Mouse (Mus musculus) liver, adult 2 months (tissue): Measurements from ENCODE around the gene Shank2. TPM values are rescaled to one million over a fixed set of nuclear protein-coding genes. Genes with fewer than 3 reads are reported as not detected.

Source experiments
- DNase-seq: peaks from one replicate; pipeline ENCODE4 v3.0.0-alpha.2; 2011; ENCODE audit warnings: low read depth, low spot score; ENCODE audit errors: extremely low read depth
- H3K27ac ChIP-seq: fragments of 200-500 bp; replicated peaks from 2 replicates; pipeline ENCODE4 v1.5.1; 2012; ENCODE audit warnings: low read depth, mild to moderate bottlenecking, control low read depth, inconsistent platforms, low read length; ENCODE audit not compliant: insufficient read depth
- H3K27me3 ChIP-seq: fragments of 200-500 bp; 2 replicates; pipeline ENCODE4 v1.6.1; 2012; ENCODE audit warnings: mild to moderate bottlenecking, moderate library complexity, low read length, inconsistent platforms; ENCODE audit not compliant: control insufficient read depth, insufficient read depth
- H3K36me3 ChIP-seq: fragments of 200-500 bp; 2 replicates; pipeline ENCODE4 v1.6.1; 2012; ENCODE audit warnings: low read length, inconsistent platforms; ENCODE audit not compliant: control insufficient read depth, insufficient read depth
- H3K4me1 ChIP-seq: fragments of 200-500 bp; 2 replicates; pipeline ENCODE4 v1.6.1; 2011; ENCODE audit warnings: low read length; ENCODE audit not compliant: control insufficient read depth, insufficient read depth
- H3K4me3 ChIP-seq: fragments of 200-500 bp; 2 replicates; pipeline ENCODE4 v1.5.1; 2011; ENCODE audit warnings: low read depth, mild to moderate bottlenecking, control low read depth, low read length, moderate library complexity; ENCODE audit not compliant: insufficient read depth
- H3K79me2 ChIP-seq: fragments of 200-500 bp; 2 replicates; pipeline ENCODE4 v1.6.1; 2012; ENCODE audit warnings: inconsistent platforms, mild to moderate bottlenecking, low read length, moderate library complexity; ENCODE audit not compliant: control insufficient read depth, insufficient read depth
- H3K9ac ChIP-seq: fragments of 200-500 bp; 2 replicates; pipeline ENCODE4 v1.6.1; 2012; ENCODE audit warnings: low read depth, mild to moderate bottlenecking, control low read depth, inconsistent platforms, low read length
- CTCF ChIP-seq: fragments of 200-500 bp; IDR thresholded peaks from 2 replicates; pipeline ENCODE4 v1.5.1; 2011; ENCODE audit warnings: low read depth, low read length, control low read depth
- POLR2A ChIP-seq: fragments of 200-500 bp; IDR thresholded peaks from 2 replicates; pipeline ENCODE4 v1.6.1; 2011; ENCODE audit warnings: low read length, control low read depth; ENCODE audit not compliant: insufficient read depth; ENCODE audit errors: extremely low read depth
- WGBS: fragments of 180-500 bp; shearing (Covaris S2); methylation state at CpG from one replicate; pipeline ENCODE4 v1.1.7; 2018; 5-methylcytosine and 5-hydroxymethylcytosine counted together
- polyA plus RNA-seq: library from polyadenylated mRNA; depleted of rRNA; stranded (reverse); fragments of >200 nt; gene quantifications from 2 replicates; pipeline ENCODE4 v1.2.3, GENCODE M21; 2012
- total RNA-seq: library from RNA; depleted of rRNA; stranded (reverse); fragments of >200 nt; gene quantifications from 2 replicates; pipeline ENCODE4 v1.2.3, GENCODE M21; 2014

The Shank2 gene
- total and polyA plus RNA-seq, 2 experiments, result 4.1 to 6.6 TPM

DNA sequence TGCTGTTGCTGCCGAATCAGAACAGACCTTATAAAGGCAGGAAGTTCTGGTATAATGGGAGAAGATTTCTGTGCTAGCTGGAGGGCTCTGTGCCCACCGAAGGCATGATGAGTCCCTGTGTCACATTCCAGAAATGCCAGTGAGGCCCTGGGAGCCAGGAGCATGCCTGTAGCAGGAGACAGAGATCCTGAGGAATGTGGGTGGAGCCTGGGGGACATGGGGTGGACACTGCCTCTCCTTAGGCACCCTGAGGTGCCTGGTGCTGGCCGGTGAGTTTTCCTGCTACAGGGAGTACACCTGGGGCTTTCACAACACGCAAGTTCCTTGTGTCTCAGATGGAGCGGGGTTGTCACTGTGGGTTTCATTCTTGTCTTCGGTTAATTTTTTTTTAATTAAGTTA, 53.5 kb downstream of the Shank2 start:
- no peak for TF ChIP-seq CTCF
- no peak for TF ChIP-seq POLR2A
- Histone ChIP-seq H3K36me3 (peaks cover 7% of the 10 kb centered on the region; the same call in 1 of the 2 replicates), H3K4me3 (no peak overlapping the region), H3K79me2 (no peaks in the 10 kb centered on the region), H3K27me3 (no peaks in the 10 kb centered on the region), H3K27ac (no peak overlapping the region), H3K9ac (no peak overlapping the region), H3K4me1 (peaks cover 8% of the 10 kb centered on the region)
- 68% methylated on average over 6 of the region's 6 CpGs for WGBS
- DNase-seq, result no peak

DNA sequence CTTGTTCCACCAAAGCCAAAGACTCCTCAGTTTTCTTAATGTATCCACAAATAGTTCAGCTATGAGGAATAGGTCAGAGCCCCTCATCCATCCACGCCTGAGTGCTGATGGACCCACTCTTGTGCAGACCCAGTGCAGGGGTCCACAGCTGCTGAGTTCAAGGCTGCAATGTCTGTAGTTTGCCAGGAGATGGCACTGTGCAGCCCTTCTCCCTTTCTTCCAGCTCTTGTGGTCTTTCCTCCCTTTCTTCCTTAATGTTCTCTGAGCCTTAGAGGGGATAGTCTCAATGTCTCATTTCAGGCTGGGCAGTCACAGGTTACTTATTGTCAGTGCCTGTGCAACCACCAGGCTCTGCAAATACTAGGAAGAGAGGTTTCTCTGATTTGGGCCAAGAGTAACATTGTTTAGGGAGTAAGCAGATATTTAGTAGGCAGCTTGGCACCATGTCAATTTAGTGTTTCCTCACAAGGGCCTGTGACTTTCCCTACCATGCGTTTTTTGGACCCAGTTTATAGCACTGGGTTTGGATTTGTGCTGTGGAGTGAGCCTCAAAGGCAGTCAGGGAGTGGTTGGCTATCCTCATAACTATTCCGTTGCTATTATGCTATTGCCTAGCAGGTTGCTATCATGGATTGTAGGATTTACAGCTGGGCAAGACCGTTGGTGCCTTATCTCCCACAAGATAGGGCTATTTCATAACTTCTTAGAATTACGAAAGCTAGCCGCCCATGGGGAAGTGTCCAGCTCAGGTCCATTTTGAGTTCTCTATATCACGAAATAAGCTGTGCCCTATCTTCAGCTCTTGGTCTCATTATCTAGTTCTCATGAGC, 54.2 kb downstream of the Shank2 start:
- 18% methylated on average over 7 of the region's 7 CpGs for WGBS
- no peaks in the 10 kb centered on the region for H3K79me2 ChIP-seq
- no peak overlapping the region for H3K9ac ChIP-seq
- H3K27me3 ChIP-seq, result no peaks in the 10 kb centered on the region
- TF ChIP-seq POLR2A, result no peak
- TF ChIP-seq CTCF, result peak; percentile 79
- H3K4me1 ChIP-seq, result peaks cover 8% of the 10 kb centered on the region
- no peak overlapping the region for H3K4me3 ChIP-seq
- H3K36me3 ChIP-seq, result peaks cover 8% of the 10 kb centered on the region; the same call in 1 of the 2 replicates
- H3K27ac ChIP-seq, result no peak overlapping the region
- peak; percentile 67 for DNase-seq

DNA sequence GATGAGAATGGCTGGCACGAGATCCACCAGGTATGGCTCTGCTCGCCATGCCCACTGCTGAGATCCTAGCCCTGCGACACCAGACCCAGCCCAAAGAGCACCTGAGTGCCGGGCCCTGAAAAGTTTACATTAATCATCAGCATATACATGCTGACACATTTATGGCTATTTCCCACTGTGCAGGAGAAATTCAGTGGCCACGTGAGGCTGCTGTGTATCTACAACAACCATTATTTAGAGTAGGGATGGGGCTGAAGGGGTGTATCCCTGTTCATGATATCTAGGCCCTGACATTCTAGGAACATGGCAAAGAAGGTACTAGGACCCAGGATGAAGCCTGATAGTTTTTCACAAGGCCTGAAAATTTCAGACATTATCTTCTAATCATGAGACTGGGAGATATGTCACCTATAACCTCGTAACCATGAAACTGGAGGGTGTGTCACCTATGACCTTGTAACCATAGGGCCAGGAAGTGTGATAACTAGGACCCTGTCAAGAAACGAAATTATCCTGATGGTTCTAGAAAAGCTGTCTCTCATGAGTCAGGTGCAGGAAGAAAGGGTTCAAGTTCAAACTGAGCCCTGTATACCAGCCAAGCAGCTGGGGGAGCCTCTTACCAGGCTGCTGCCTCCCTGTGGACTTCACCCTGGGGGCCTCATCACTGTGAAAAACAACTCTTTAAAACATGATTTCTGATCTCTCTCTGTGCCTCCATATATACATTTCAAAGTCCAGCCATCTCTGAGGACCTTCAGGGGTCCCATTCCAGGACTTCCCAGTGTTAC, 68.6 kb downstream of the Shank2 start:
- WGBS, result 86% methylated on average over 7 of the region's 7 CpGs
- H3K36me3 ChIP-seq, result peaks cover 3% of the 10 kb centered on the region; the same call in 1 of the 2 replicates
- no peak overlapping the region for H3K4me3 ChIP-seq
- no peak for DNase-seq
- H3K27me3 ChIP-seq, result no peaks in the 10 kb centered on the region
- H3K4me1 ChIP-seq, result no peaks in the 10 kb centered on the region
- H3K9ac ChIP-seq, result no peak overlapping the region
- no peaks in the 10 kb centered on the region for H3K79me2 ChIP-seq
- TF ChIP-seq POLR2A, result no peak
- no peak for TF ChIP-seq CTCF
- H3K27ac ChIP-seq, result no peak overlapping the region

DNA sequence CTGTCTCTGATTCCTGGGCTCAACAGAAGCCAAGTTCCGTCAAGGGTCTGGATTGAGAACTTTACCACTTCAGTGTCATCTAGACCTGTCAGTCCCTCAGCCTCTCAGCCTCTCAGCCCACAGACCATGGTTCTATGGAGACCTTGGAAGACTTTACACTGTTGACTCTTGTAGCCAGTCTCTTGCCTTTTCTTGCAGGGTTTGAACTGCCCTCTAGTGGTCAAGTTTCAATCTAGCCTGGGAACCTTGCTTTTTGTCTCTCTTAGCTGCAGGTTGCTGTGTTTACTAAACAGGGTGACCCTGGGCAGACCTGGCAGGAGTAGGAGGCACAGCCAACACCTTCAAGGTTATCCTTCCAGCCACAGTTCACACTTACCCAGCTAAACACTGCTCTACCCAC, 70.5 kb downstream of the Shank2 start:
- H3K36me3 ChIP-seq, result peaks cover 3% of the 10 kb centered on the region; the same call in 1 of the 2 replicates
- no peak overlapping the region for H3K4me3 ChIP-seq
- H3K79me2 ChIP-seq, result no peaks in the 10 kb centered on the region
- WGBS, result 75% methylated on average over 1 of the region's 1 CpGs
- peak; percentile 28 for DNase-seq
- H3K27ac ChIP-seq, result no peak overlapping the region
- no peaks in the 10 kb centered on the region for H3K4me1 ChIP-seq
- no peak overlapping the region for H3K9ac ChIP-seq
- no peaks in the 10 kb centered on the region for H3K27me3 ChIP-seq
- no peak for TF ChIP-seq CTCF
- no peak for TF ChIP-seq POLR2A

DNA sequence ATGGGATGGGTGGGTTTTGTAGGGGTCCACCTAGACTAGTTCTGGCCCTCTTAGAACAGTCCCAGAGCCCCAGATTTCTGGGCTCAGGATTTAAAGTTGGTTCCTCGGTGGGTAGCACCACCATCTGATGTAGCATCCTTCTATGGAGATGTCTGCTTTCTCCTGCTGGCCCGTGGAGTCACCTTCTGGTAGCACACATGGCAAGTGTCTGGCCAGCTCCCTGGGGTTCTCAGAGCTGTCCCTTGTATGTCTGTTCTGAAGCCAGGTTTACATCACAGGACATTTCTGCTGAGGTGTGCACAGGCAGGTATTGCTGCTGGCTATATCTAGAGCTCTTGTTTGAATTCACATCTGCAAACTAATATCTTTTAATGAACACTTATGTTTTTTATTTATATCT, 71.1 kb downstream of the Shank2 start:
- no peaks in the 10 kb centered on the region for H3K27me3 ChIP-seq
- H3K4me3 ChIP-seq, result no peak overlapping the region
- no peak overlapping the region for H3K9ac ChIP-seq
- no peak overlapping the region for H3K27ac ChIP-seq
- peaks cover 3% of the 10 kb centered on the region; the same call in 1 of the 2 replicates for H3K36me3 ChIP-seq
- TF ChIP-seq CTCF, result no peak
- no peak for TF ChIP-seq POLR2A
- no peaks in the 10 kb centered on the region for H3K4me1 ChIP-seq
- no peaks in the 10 kb centered on the region for H3K79me2 ChIP-seq
- DNase-seq, result no peak
- WGBS, result 91% methylated on average over 2 of the region's 2 CpGs
